Mouse (Mus musculus): ENCODE results near the gene Ocm. TPM values are rescaled to one million over a fixed set of nuclear protein-coding genes. Genes with fewer than 3 reads are reported as not detected.

The Ocm gene
- polyA plus RNA-seq, 1 experiment from 2014 or later: not detected

- no peaks in the 10 kb centered on the region for H3K36me3 ChIP-seq (ENCODE audit: control insufficient read depth, insufficient read depth, low read length)
- WGBS: 49% methylated on average over 4 of the region's 4 CpGs
- no peak overlapping the region for H3K4me2 ChIP-seq (ENCODE audit: low read length)
- no peak overlapping the region for H3K27ac ChIP-seq (replicated peaks in 1 of 2; ENCODE audit: control insufficient read depth in 1 of 2, insufficient read depth in 1 of 2, low read depth in 2 of 2, low read length in 2 of 2)
- no peak overlapping the region for H3K4me3 ChIP-seq (ENCODE audit: control insufficient read depth in 1 of 2, insufficient read depth in 1 of 2, low read depth in 1 of 2, low read length in 2 of 2)
- no peak overlapping the region for H3K9ac ChIP-seq (ENCODE audit: low read length)
- peaks cover 0 to 2% of the 10 kb centered on the region in 2 experiments; a peak in 1 of 4 replicates for H3K4me1 ChIP-seq (ENCODE audit: control insufficient read depth in 2 of 2, insufficient read depth in 2 of 2, low read length in 2 of 2)
- no peaks in the 10 kb centered on the region for H3K9me3 ChIP-seq (ENCODE audit: control insufficient read depth, low read length)
- ATAC-seq (ENCODE audit: insufficient number of reproducible peaks, insufficient read depth, low FRiP score, low read depth): peak; percentile 61; the same call in 1 of the 2 replicates
- no peaks in the 10 kb centered on the region for H3K27me3 ChIP-seq (ENCODE audit: control insufficient read depth, insufficient read depth, low read length)
Measured at GRCm38 (mm10) chr5:143974931-143975630, 51.4 kb downstream of the Ocm start.

DNA sequence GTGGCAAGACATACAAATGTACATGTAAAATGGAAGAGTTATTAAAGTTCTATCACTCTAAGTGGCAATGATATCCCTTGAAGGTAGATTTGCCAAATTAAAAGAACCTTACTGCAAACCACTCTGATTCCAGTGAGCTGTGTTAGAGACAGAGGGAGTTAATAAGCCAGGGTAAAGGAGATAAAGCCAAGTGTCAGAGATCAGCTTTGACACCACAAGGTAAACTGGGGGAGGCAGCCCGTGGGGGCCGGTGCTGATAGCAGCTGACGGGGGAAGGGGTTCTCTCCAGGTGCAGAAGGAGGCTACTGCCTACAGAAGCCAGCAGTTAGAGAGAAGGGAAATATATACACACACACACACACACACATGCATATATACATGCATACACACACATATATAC is 53.8 kb downstream of the Ocm start:
- no peaks in the 10 kb centered on the region for H3K9me3 ChIP-seq (ENCODE audit: control insufficient read depth, low read length)
- no peaks in the 10 kb centered on the region for H3K36me3 ChIP-seq (ENCODE audit: control insufficient read depth, insufficient read depth, low read length)
- no peak overlapping the region for H3K27ac ChIP-seq (replicated peaks in 1 of 2; ENCODE audit: control insufficient read depth in 1 of 2, insufficient read depth in 1 of 2, low read depth in 2 of 2, low read length in 2 of 2)
- no peaks in the 10 kb centered on the region for H3K27me3 ChIP-seq (ENCODE audit: control insufficient read depth, insufficient read depth, low read length)
- no peak overlapping the region for H3K9ac ChIP-seq (ENCODE audit: low read length)
- H3K4me1 ChIP-seq (ENCODE audit: control insufficient read depth in 2 of 2, insufficient read depth in 2 of 2, low read length in 2 of 2): peaks cover 0 to 2% of the 10 kb centered on the region in 2 experiments; a peak in 1 of 4 replicates
- no peak for ATAC-seq (ENCODE audit: insufficient number of reproducible peaks, insufficient read depth, low FRiP score, low read depth)
- 23% methylated on average over 3 of the region's 3 CpGs for WGBS
- no peak overlapping the region for H3K4me2 ChIP-seq (ENCODE audit: low read length)
- no peak overlapping the region for H3K4me3 ChIP-seq (ENCODE audit: control insufficient read depth in 1 of 2, insufficient read depth in 1 of 2, low read depth in 1 of 2, low read length in 2 of 2)

Other genes with a start within 250 kb of the Ocm start
- gene Eif2ak1, start 208.9 kb downstream of the Ocm start, polyA plus RNA-seq (2014; fragmentation: Nextera tagmentation; extraction: Ambion mirVana): 25.2 and 25.9 TPM in 2 replicates
- 0.26 TPM in 1 of 2 replicates, not detected in the other for gene Ankrd61, start 129.0 kb downstream of the Ocm start, polyA plus RNA-seq (2014; fragmentation: Nextera tagmentation; extraction: Ambion mirVana)
- gene Aimp2, start 116.8 kb downstream of the Ocm start, polyA plus RNA-seq (2014; fragmentation: Nextera tagmentation; extraction: Ambion mirVana): 86.9 and 95.2 TPM in 2 replicates
- gene Pms2, start 116.7 kb downstream of the Ocm start, polyA plus RNA-seq (2014; fragmentation: Nextera tagmentation; extraction: Ambion mirVana): 19.2 and 20.9 TPM in 2 replicates
- gene Gm42421, start 98.5 kb downstream of the Ocm start, polyA plus RNA-seq (2014; fragmentation: Nextera tagmentation; extraction: Ambion mirVana): 0.70 and 0.73 TPM in 2 replicates
- gene Rsph10b, start 93.6 kb downstream of the Ocm start, polyA plus RNA-seq (2014; fragmentation: Nextera tagmentation; extraction: Ambion mirVana): 1.1 and 1.8 TPM in 2 replicates
- gene Ccz1, start 11.8 kb downstream of the Ocm start, polyA plus RNA-seq (2014; fragmentation: Nextera tagmentation; extraction: Ambion mirVana): 49.7 and 51.5 TPM in 2 replicates
- gene Lmtk2, start 73.8 kb upstream of the Ocm start, polyA plus RNA-seq (2014; fragmentation: Nextera tagmentation; extraction: Ambion mirVana): 4.4 and 4.7 TPM in 2 replicates
- 0.05 and 0.09 TPM in 2 replicates for gene Bhlha15, start 163.6 kb upstream of the Ocm start, polyA plus RNA-seq (2014; fragmentation: Nextera tagmentation; extraction: Ambion mirVana)
- gene Tecpr1, start 196.9 kb upstream of the Ocm start, polyA plus RNA-seq (2014; fragmentation: Nextera tagmentation; extraction: Ambion mirVana): 12.6 and 14.4 TPM in 2 replicates
- 187 and 204 TPM in 2 replicates for gene Bri3, start 217.8 kb upstream of the Ocm start, polyA plus RNA-seq (2014; fragmentation: Nextera tagmentation; extraction: Ambion mirVana)

Data from heart, embryonic 14.5 days (tissue).